Mouse (Mus musculus) lung, adult 10 weeks (tissue): ENCODE data around the gene Inafm2. TPM values are rescaled to one million over a fixed set of nuclear protein-coding genes. Genes with fewer than 3 reads are reported as not detected.

Experiments
- polyA plus RNA-seq: library from polyadenylated mRNA; stranded (reverse); fragments of 350-450 nt; fragmentation: Illumina TruSeq; extraction: RNeasy Lipid Tissue Mini Kit (QIAGEN cat#74804); gene quantifications from one replicate; pipeline ENCODE4 v1.2.3, GENCODE M21; 2014; ENCODE audit warnings: low read depth, low replicate concordance; ENCODE audit not compliant: insufficient read depth

Inafm2 gene
- polyA plus RNA-seq, result 25.4 TPM

GRCm38 (mm10) chr2:118745232-118745884 lies at the start of gene Inafm2:
Gene Inafm2, plus strand, starts transcription at chr2:118745758.

GRCm38 (mm10) chr2:118703913-118704730 lies 41.4 kb upstream of the Inafm2 start, which contains the start of gene Ankrd63:
Gene Ankrd63, minus strand, starts transcription at chr2:118703963.

GRCm38 (mm10) chr2:118728337-118728736 lies 17.2 kb upstream of the Inafm2 start, which contains the start of gene Plcb2:
Gene Plcb2, minus strand, starts transcription at chr2:118728438.

GRCm38 (mm10) chr2:118761906-118762783 lies 16.6 kb downstream of the Inafm2 start, which contains the start of gene Ccdc9b:
Gene Ccdc9b, minus strand, starts transcription at chr2:118762661.

GRCm38 (mm10) chr2:118772158-118772874 lies 26.8 kb downstream of the Inafm2 start, which contains the start of gene Phgr1:
Gene Phgr1, plus strand, starts transcription at chr2:118772769.

GRCm38 (mm10) chr2:118779504-118780480 lies 34.2 kb downstream of the Inafm2 start, which contains the start of gene Disp2:
Gene Disp2, plus strand, starts transcription at chr2:118779719.

Other genes starting within 250 kb of the Inafm2 start
- gene Bmf, start 196.1 kb upstream of the Inafm2 start, polyA plus RNA-seq, result 9.9 TPM
- 2.0 TPM for gene Bub1b, start 147.5 kb upstream of the Inafm2 start, polyA plus RNA-seq
- gene Pak6, start 82.5 kb upstream of the Inafm2 start, polyA plus RNA-seq, result 0.85 TPM
- 4.3 TPM for gene Ankrd63, start 41.8 kb upstream of the Inafm2 start, polyA plus RNA-seq
- gene Plcb2, start 17.3 kb upstream of the Inafm2 start, polyA plus RNA-seq, result 8.0 TPM
- gene Ccdc9b, start 16.9 kb downstream of the Inafm2 start, polyA plus RNA-seq, result 13.2 TPM
- 6.8 TPM for gene Phgr1, start 27.0 kb downstream of the Inafm2 start, polyA plus RNA-seq
- 5.2 TPM for gene Disp2, start 34.0 kb downstream of the Inafm2 start, polyA plus RNA-seq
- 1.7 TPM for gene Knstrn, start 68.2 kb downstream of the Inafm2 start, polyA plus RNA-seq
- 57.5 TPM for gene Ivd, start 116.2 kb downstream of the Inafm2 start, polyA plus RNA-seq
- gene Bahd1, start 154.6 kb downstream of the Inafm2 start, polyA plus RNA-seq, result 8.7 TPM
- 10.3 TPM for gene Chst14, start 180.7 kb downstream of the Inafm2 start, polyA plus RNA-seq